Mouse (Mus musculus) right cerebral cortex, postnatal 36 days (tissue): Measurements from ENCODE around the gene Cltc.
"Not testable (repeated sequence)": the region's sequence is repeated elsewhere in the genome, so short reads cannot be mapped to it uniquely, and the experiment has no call there.

ENCODE experiments used
- DNase-seq, 2 experiments: peaks; one replicate each; pipeline ENCODE4 v3.0.0; 2022; ENCODE audit warnings: low spot score in 2 of 2, mixed read lengths in 1 of 2

Gene Cltc

GRCm38 (mm10) chr11:86757480-86758371, at the start of gene Cltc:
TSS of gene Cltc (minus strand) at chr11:86757565.
- DNase-seq = peak; percentile 92 to 94

GRCm38 (mm10) chr11:86807001-86807477, 49.7 kb upstream of the Cltc start:
- peak; percentile 43 to 50 for DNase-seq

GRCm38 (mm10) chr11:86794161-86794560, 36.8 kb upstream of the Cltc start:
- no peak for DNase-seq

GRCm38 (mm10) chr11:86787436-86787835, 30.1 kb upstream of the Cltc start:
- DNase-seq = not testable (repeated sequence)

- DNase-seq = no peak
Measured at GRCm38 (mm10) chr11:86785767-86786166, 28.4 kb upstream of the Cltc start.

GRCm38 (mm10) chr11:86769884-86770283, 12.5 kb upstream of the Cltc start:
- DNase-seq = no peak

GRCm38 (mm10) chr11:86764501-86764900, 7.1 kb upstream of the Cltc start:
- no peak for DNase-seq

- not testable (repeated sequence) for DNase-seq
Measured at GRCm38 (mm10) chr11:86763127-86763526, 5.8 kb upstream of the Cltc start.

GRCm38 (mm10) chr11:86760357-86760756, 3.0 kb upstream of the Cltc start:
- DNase-seq = no peak

GRCm38 (mm10) chr11:86759886-86760285, 2.5 kb upstream of the Cltc start:
- no peak for DNase-seq

- DNase-seq = no peak
Measured at GRCm38 (mm10) chr11:86759226-86759625, 1.9 kb upstream of the Cltc start.

- DNase-seq = no peak
Measured at GRCm38 (mm10) chr11:86758559-86758958, 1.2 kb upstream of the Cltc start.

- DNase-seq = no peak
Measured at GRCm38 (mm10) chr11:86757142-86757479, 254 bp downstream of the Cltc start.

- peak; percentile 52 to 53 for DNase-seq
Measured at GRCm38 (mm10) chr11:86756156-86757141, 916 bp downstream of the Cltc start.

GRCm38 (mm10) chr11:86752404-86752803, 5.0 kb downstream of the Cltc start:
- DNase-seq = no peak

- DNase-seq = no peak
Measured at GRCm38 (mm10) chr11:86751010-86751409, 6.4 kb downstream of the Cltc start.

GRCm38 (mm10) chr11:86749776-86750423, 7.5 kb downstream of the Cltc start:
- no peak for DNase-seq

GRCm38 (mm10) chr11:86745634-86746404, 11.5 kb downstream of the Cltc start:
- DNase-seq = no peak

GRCm38 (mm10) chr11:86742605-86743004, 14.8 kb downstream of the Cltc start:
- DNase-seq = no peak

- no peak for DNase-seq
Measured at GRCm38 (mm10) chr11:86741505-86741904, 15.9 kb downstream of the Cltc start.

GRCm38 (mm10) chr11:86739470-86739869, 17.9 kb downstream of the Cltc start:
- no peak for DNase-seq
